Mouse (Mus musculus) c-Kit-positive CD71-positive TER-119-positive erythroid progenitor cells, embryonic 14.5 days (primary cell): ENCODE results near the gene Senp1.

Source experiments
- DNase-seq: peaks from one replicate; pipeline ENCODE4 v3.0.0-alpha.2; 2013; ENCODE audit warnings: low spot score

Gene Senp1

DNA sequence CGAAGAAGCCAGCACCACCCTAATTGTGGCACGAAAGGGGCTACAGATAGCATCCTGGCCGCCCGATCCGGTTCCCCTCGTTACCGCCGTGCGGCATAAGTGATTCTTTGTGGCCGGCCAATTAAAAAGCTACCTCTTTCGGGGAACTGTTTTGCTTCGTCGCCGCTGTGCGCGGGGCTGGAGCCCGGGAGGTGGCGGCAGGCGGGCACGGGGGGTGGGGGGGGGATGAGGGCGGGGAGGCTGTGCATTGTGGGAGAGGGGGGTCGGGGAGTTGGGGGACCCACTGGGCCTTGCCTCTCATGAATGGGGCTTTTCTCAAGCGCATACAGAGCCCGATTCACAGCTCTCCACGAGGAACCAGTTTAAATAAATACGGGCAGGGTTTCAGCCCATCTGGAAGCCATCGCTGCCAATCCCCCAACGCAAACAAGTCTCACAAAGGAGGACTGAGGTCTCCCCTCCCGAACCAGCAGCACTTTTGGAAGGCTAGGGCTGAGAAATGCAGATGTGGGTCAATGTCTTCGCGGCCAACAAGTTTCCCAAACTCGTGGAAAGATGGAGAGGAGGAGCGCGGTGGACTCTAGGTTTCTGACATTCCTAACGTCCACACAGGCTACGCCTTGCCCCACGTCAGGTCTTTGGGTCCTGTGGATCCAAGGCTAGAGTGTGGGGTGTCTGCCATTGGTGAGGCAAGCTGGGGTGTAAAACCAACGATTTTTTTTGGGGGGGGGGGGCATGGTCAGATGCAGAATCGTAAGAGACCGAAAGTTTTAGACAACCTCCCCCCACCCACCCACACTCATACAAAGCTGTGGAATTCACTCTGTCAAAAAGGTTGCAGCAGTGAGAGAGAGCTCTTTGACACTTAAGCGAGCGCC is 91.2 kb downstream of the Senp1 start:
- DNase-seq = no peak

- no peak for DNase-seq
These were observed 92.0 kb downstream of the Senp1 start for GRCm38 (mm10) chr15:98001321-98002112.

DNA sequence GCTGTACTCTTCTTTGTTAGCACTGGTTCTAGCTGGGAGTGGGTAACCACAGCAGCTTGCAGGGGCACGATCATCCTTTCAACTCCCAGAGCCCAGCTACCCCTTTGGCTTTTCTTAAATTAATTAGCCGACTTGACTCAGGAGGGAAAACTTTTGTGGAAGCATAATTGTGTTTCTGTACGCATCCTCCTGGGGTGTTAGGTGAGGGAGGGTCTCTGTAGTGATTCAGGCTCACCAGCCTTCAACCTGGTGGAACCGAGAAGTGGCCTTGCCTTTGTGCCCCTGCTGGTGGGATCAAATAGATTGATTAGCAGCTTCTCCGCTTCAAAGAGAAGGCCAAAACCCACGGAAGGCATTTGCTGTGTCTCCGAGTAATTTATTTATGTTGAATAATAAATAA is 93.6 kb downstream of the Senp1 start:
- no peak for DNase-seq

DNA sequence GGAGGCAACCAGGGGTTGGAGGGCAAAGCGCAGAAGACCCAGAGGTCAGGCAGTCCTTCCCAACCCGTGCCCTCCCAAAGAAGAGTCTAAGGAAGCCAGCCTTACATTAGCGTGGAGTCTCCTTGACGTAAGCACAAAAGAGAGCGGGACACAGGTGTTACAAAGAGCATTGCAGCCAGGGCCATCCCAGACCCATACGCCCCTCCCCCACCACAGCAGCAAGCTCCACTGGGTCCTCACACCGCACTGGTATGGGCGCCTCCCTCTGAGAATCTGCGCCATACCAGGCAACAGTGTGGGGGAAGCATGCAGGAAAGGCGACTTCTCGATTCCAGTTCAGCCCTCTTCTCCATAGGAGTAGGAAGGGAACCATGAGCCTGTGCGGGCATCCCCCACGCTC is 94.0 kb downstream of the Senp1 start:
- DNase-seq = no peak

- DNase-seq = no peak
These were observed 96.8 kb downstream of the Senp1 start for GRCm38 (mm10) chr15:97996716-97997256.

- DNase-seq = peak; percentile 53
These were observed 100.7 kb downstream of the Senp1 start for GRCm38 (mm10) chr15:97992712-97993286.

DNA sequence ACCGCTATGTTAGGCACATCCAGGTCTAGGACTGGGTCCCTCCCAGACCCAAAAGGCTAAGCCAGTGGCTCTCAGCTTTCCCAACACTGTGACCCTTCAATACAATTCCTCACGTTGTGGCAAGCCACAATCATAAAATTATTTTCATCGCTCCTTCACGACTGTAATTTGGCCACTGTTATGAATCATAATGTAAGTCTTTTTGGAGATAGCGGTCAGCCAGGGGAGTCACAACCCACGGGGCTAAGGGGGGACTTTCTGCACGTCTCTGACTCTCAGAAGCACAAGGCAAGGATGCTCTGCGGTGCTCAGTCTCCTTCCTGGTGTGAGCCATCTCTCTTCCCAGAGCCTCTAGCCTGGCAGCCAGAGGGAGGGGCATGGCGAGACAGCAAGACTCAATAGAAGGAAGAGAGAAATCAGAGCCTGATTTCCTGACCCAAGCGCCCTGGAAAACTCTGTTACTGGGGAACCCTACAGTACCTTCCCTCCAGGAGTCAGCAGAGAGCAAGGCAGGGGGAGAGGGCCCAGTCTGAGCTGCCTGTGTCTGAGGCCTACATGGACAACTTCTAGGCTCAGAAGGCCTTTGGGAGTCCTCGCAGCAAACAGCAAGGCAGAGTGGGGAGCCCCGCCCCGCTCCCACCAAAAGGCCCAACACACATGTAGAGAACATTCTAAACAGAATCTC is 101.4 kb downstream of the Senp1 start:
- no peak for DNase-seq

DNA sequence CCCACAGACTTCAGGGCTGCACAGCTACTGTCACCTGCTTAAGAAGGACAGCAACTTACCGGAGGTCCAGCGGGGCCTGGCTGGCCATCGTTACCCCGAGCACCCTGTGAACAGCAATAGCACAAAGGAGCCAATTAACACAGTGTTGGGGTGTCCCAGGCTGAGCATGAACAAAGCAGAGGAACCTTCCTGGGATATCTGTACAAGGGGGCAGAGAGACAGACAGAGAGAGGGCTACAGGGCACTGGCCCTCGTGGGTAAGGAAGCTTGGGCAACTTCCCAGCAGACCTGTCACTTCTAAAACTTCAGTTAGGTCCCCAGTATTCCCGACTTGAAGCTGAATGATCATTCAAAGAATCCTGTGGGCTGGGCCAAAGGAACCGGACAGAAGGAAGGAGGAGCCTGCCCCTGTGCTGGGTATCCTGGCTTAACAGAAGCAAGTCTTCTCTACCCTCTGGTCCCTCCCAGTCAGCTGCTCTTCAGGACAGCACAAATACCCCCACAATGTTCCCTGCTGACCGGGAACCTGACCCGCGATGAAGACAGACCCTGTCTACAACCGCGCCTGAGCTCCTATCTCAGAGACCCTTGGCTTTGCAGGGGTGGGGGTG is 102.2 kb downstream of the Senp1 start:
- no peak for DNase-seq

DNA sequence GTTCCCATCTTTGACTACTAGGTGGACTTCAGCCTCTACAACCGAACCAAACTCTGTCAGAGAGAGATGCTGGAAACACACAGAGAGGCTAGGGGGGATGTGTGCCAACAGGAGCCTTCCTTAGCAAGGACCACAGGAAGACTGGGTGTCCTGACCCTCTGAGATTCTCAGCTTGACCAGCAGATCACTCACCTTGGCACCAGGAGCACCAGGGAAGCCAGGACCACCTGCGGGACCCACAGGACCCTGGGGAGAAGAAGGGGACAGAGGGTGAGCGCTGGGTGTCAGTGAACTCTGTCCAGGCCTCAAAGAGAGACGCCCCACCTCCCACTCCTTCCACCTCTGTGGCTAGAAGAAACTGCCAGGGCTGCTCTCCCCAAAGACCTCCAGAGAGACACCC is 102.8 kb downstream of the Senp1 start:
- no peak for DNase-seq

DNA sequence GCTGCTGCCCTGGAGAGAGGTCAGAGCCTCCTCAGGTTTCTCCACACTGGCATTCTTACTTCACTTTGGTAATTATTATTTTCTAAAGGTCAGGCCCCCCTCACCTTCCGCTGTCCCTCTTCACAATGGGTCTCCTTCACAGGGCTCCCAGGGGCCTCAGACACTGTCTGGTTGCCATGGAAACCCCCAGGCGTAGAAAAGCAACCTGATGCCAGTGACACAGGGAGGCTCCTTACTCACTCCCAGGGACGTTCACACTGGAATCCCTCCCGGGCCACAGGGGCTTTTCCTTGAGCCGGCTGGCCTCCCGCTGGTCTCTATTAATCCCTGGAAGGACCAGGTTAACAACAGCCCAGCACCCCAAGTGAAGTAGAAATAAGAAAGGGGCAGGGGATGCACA is 103.4 kb downstream of the Senp1 start:
- DNase-seq = no peak

- DNase-seq = no peak
These were observed 104.0 kb downstream of the Senp1 start for GRCm38 (mm10) chr15:97989544-97989943.
